Mouse (Mus musculus) heart, adult 11 months (tissue): ENCODE results near the gene Pcif1.
"Not testable (repeated sequence)": the region's sequence is repeated elsewhere in the genome, so short reads cannot be mapped to it uniquely, and the experiment has no call there.

Experiments used
- DNase-seq: peaks from one replicate; pipeline ENCODE4 v3.0.0; 2022

Gene Pcif1

GRCm38 (mm10) chr2:164866741-164867551 is 12.2 kb upstream of the Pcif1 start:
- DNase-seq, result peak; percentile 99

DNA sequence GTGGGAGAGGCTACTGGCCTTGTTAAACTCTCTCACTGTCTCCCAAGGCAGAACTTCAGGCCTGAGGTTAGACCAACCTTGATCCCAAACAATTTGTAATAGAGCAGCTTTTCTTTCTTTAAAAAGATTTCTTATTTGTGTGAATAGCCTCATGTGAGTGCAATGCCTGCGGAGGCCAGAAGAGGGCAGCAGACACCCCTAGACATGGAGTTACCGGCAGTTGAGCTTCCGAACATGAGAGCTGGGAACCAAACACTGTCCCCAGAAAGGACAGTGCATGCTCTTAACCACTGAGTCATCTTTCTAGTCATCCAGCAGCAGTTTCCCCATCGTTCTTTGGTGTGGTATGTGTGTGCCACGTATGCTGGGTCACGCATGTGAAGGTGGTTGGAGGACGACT is 11.5 kb upstream of the Pcif1 start:
- no peak for DNase-seq

DNA sequence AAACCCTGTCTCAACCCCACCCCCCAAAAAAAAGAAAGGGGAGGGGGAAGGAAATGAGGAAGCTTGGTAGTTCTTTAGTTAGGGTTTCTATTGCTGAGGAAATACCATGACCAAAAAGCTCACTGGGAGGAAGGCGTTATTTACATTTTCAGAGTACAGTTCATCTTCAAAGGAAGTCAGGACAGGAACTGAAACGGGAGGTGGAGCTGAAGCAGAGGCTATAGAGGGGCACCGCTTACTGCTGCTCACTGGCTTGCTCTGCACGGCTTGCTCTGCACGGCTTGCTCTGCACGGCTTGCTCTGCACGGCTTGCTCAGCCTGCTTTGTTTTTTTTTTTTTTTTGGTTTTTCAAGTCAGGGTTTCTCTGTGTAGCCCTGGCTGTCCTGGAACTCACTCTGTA is 10.6 kb upstream of the Pcif1 start:
- peak; percentile 94 for DNase-seq

- no peak for DNase-seq
These were observed 7.4 kb upstream of the Pcif1 start for GRCm38 (mm10) chr2:164871602-164872303.

DNA sequence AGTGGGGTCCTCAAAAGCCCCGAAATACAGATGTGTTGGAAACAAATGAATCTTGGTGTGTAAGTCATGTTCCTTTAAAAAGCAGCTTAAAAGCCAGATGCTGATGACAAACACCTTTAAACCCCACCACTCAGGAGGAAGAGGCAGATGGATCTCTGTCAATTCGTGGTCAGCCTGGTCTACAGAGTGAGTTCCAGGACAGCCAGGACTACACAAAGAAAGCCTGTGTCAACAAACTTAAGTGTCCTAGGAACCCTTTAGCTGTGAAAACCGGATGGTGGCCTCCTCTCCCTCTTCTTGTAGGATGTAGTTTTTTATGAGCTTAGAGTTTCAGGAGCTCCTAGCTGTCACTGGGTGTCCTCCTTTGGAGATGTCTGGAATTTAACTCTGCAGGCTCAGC is 5.5 kb upstream of the Pcif1 start:
- peak; percentile 92 for DNase-seq

DNA sequence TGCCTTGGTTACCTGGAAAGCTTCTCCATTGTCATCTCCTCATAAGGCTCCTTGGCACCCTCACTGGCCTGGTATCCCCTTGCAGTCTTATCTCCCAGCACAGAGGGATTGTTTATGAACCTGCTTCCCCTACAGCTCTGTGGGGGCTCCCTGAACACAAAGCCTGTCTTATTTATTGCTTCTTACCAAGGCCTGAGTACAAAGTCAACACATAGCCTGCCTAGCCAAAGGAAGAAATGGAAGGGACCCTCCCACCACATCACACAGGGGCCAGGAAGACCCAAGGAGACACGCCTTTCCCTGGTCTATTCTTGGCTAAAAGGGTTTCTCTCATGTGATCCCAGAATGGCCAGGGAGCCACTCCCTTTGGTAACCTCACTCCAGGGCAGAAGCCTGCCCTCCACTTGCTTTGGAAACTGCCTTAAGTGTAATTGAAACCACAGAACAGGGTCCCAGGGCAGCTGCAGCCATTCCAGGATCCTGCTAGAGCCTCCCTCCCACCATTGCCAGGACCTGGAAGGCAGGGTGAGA is 4.8 kb upstream of the Pcif1 start:
- peak; percentile 99 for DNase-seq

DNA sequence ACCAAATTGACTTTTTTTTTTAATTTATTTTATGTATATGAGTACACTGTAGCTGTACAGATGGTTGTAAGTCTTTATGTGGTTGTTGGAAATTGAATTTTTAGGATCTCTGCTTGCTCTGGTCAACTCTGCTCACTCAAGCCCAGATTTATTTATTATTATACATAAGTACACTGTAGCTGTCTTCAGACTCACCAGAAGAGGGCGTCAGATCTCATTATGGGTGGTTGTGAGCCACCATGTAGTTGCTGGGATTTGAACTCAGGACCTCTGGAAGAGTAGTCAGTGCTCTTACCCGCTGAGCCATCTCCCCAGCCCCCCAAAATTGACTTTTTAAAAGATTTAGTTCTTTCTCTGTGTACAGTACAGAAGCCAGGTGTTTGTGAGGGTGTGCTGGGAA is 3.5 kb upstream of the Pcif1 start:
- not testable (repeated sequence) for DNase-seq

GRCm38 (mm10) chr2:164877376-164878215 is 1.5 kb upstream of the Pcif1 start:
- not testable (repeated sequence) for DNase-seq

- DNase-seq, result peak; percentile 98
These were observed 436 bp upstream of the Pcif1 start for GRCm38 (mm10) chr2:164878509-164879227.

GRCm38 (mm10) chr2:164879568-164880277 is 619 bp downstream of the Pcif1 start:
- peak; percentile 100 for DNase-seq

DNA sequence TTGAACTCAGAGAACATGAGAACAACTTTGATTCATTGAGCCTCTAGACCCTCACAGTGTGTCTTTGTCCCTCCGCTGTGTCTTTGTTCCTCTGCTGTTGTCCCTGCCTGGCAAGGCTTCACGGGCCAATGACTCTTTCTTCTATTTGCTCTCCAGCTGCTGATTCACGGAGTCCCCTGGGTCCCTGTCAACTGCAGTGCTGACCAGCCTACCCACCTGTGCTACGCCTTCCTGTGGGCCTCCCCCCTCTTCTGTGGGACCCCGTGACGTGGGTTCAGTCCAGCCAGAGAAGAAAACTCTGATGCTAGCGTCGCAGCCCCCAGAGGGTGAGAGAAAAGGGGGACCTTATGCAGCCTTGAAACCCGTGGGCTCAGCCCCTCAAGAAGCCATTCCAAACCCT is 3.5 kb downstream of the Pcif1 start:
- DNase-seq, result no peak

- DNase-seq, result peak; percentile 95
These were observed 6.7 kb downstream of the Pcif1 start for GRCm38 (mm10) chr2:164885788-164886187.

DNA sequence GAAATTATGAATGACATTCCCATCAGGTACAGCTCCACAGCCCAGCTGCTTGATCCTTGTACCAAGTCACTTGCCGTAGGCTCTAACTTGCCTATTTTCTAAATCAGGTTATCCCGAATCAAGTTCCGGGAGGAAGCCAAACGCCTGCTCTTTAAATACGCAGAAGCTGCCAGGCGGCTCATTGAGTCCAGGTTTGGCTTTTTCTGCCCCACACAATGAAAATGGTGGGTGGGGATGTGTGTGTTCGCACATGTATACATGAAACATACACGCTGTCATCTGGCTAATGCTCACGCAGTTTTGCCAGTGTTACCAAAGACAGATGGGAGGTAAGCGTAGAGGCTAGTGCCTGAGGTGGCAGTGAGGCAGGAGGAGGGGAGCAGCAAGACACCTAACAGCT is 7.5 kb downstream of the Pcif1 start:
- no peak for DNase-seq

- DNase-seq, result peak; percentile 93
These were observed 9.9 kb downstream of the Pcif1 start for GRCm38 (mm10) chr2:164888996-164889395.

DNA sequence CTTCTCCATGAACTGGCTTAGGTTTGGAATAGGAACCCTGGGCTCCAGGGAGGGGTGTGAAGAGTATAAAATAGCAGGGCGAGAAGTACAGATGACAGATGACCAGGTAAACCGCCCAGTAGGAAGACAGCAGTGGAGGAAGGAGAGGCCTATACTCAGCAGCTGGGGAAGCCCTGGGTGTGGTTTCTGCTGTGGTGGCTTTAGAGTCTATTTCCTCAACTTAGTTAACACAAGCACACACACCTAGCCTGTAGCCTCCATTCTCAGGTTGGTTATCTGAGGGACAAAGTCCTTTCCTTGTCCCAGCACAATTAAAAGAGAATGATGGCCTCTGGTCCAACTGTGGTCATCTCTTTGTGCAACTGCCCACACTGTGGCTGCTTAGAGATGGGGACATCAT is 10.9 kb downstream of the Pcif1 start:
- DNase-seq, result no peak

DNA sequence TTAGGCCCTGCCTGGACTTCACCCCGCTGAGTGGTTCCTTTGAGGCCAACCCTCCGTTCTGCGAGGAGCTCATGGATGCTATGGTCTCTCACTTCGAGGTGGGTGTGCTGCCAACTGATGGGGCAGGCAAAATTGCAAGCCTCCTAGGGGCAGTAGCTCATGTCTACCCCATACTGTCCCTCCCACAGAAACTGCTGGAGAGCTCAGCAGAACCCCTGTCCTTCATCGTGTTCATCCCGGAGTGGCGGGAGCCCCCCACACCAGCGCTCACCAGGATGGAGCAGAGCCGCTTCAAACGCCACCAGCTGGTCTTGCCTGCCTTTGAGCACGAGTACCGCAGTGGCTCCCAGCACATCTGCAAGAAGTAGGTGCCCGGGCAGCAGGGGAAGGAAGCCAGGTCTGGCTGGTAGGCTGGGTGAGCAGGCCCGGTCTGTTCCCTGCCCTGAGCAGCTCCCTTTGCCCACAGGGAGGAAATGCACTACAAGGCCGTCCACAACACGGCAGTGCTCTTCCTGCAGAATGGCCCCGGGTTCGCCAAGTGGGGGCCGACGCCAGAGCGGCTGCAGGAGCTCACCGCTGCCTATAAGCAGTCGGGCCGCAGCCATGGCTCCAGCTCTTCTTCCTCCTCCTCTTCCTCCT is 11.4 kb downstream of the Pcif1 start:
- peak; percentile 93 for DNase-seq

DNA sequence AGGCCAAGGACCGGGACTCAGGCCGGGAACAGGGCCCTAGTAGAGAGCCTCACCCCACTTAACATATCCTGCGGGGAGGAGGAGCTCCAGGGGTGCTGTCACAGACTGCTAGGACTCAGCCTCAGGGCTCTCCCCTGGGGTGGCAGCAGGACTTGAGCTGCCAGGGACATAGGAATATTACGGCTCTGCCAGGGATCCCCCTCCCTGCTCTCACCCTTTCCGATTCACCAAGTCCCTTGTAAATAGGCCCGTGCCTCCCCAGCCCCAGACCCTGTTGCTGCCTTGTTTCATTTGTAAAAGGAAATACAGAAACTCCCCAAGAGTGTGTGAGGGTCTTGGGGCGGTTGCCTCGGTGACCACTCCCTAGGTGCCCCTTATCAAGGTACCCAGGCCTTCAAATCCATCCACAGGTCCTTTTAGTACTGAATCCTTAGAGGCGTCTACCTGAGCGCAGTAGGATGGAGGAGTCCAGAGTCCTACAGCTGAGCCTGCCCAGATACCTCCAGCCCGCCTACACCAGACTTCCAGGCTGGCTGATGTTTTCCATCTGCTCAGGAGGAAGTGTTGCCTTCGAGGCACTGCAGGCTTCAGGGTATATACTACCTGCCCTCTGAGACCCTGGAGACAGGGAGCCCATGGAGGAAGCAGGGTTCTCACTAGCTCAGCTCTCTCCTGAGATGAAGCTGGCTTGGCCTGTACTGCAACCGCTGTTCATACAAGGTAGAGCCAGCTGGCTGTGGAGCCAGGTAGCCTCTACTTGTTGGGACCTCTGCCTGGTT is 12.1 kb downstream of the Pcif1 start:
- peak; percentile 92 for DNase-seq

DNA sequence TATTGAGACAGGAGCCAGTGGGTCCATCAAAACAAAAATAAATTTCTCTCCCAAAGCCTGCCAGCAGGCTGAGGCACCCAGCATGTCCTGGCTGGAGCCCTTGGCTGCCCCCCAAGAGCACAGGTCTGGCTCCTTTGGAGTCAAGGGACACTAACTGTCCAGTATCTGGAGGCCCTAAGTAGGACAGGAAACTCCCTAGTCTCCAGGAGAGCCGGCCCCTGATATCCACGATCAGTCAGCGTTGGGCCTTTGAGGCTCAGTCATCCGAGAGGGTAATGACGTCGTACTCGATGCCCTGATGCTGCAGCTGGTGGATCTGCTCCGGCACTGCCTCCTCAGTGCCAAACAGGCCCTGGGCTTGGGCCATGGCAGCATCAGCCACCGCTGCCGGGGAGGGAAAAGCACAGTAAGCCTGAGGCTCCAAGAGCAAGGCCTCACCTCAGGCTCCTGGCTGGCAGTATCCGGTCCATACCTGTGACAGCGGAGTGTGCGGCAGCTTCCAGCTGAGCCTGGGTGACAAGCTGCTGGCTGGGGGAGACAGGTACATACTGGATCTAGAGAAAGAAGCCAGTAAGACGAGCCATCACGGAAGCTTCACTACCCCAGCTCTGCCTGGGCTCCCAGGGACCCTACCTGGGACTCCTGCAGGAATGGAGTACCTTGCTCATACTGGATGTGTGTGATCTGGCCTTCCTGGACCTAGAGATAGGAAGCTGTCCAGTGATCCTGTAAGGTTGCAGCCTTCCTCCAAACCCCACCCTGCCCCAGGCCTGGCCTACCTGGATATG is 13.0 kb downstream of the Pcif1 start:
- DNase-seq, result peak; percentile 96

DNA sequence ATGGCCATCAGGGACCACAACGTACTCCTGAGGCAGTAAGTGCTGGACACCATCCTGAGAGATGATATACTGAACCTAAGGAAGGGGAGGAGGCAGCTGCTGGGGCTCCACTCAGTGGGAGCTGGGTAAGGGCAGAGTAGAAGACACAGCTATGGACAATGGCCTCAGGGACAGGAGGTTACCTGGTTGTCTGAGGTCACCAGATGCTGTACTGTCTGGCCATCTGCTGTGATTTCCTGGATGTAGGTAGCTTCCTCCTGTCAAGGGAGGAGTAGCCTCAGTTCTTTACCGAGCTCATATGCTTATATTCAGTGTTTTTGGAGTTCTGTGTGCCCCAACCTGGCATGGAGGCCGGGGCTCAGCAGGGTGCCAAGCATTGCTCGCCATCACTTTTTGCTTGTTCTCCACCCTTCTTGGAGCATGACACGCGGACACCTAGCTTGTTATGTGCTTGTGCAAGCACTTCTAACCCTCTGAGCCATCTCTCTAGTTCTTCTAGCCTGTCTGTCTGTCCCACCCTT is 13.7 kb downstream of the Pcif1 start:
- no peak for DNase-seq
